In the genomic region with DNA sequence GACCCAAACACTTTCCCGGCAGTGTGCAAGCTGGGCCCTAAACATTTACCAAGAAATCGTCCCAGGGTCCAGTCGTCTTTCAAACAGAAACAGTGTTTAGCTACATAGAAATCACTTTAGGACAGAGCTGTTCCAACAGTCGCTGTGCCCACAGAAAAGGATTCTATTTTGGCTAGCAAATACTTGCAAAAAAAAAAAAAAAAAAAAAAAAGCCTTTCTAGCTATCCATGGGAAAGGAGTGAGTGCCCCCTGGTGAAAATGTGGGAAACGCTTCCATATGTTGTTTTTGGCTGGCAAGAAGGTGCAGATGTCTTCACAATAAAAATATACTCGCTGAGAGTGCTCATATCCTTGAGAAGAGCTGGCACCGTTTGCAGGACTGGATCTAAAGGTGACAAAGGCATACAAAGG, we compare ENCODE assay signal across 10 mouse cellular contexts.
A peak's percentile ranks its signal among the peaks of the same experiment; 100 is the strongest.
DNase-seq lines count a peak whose midpoint lies in the region; ATAC-seq lines count a peak whose summit lies in the region.
"Had no signal": no experiment of that assay in that cellular context is flagged by ENCODE, and none has a peak within 500 bp of the region (broad histone marks: within the 10 kb centered on the region; RNA-seq: fewer than 3 reads in every experiment).

No protein-coding gene starts in this region.

- H3K9ac ChIP-seq in embryonic facial prominence, embryonic 11.5 days (replicated peaks; ENCODE audit: low read length) = no peak overlapping the region
- H3K9ac ChIP-seq in hindbrain, embryonic 13.5 days = no peak overlapping the region
- H3K9ac ChIP-seq: limb, embryonic 15.5 days; stomach, embryonic 15.5 days had no signal

- no peaks in the 10 kb centered on the region for H3K4me1 ChIP-seq in embryonic facial prominence, embryonic 11.5 days (ENCODE audit: control insufficient read depth, insufficient read depth, low read length)
- peaks cover 22% of the 10 kb centered on the region for H3K4me1 ChIP-seq in hindbrain, embryonic 13.5 days (replicated peaks)

- no peak overlapping the region for H3K27ac ChIP-seq in embryonic facial prominence, embryonic 11.5 days (replicated peaks; ENCODE audit: low read depth, low read length)
- H3K27ac ChIP-seq in hindbrain, embryonic 13.5 days = peak overlapping the region; percentile 73
- H3K27ac ChIP-seq: limb, embryonic 15.5 days; stomach, embryonic 15.5 days had no signal

- intact Hi-C loops in left cerebral cortex, postnatal 4 days (cut with DNase I) = loop anchor here (2.0 to 5.0 kb wide), 4 partner anchors 135 to 807 kb away; partner anchors contain the start of gene Tox3

- 33% methylated on average over 7 of the region's 7 CpGs for WGBS in embryonic facial prominence, embryonic 11.5 days
- WGBS in hindbrain, embryonic 13.5 days = 14% methylated on average over 7 of the region's 7 CpGs

- no peaks in the 10 kb centered on the region for H3K36me3 ChIP-seq in embryonic facial prominence, embryonic 11.5 days (replicated peaks; ENCODE audit: control insufficient read depth, insufficient read depth, low read depth, low read length)
- no peaks in the 10 kb centered on the region for H3K36me3 ChIP-seq in hindbrain, embryonic 13.5 days
- H3K36me3 ChIP-seq: limb, embryonic 15.5 days; stomach, embryonic 15.5 days had no signal

- no peak overlapping the region for H3K4me3 ChIP-seq in embryonic facial prominence, embryonic 11.5 days (ENCODE audit: low read depth, low read length)
- no peak overlapping the region for H3K4me3 ChIP-seq in hindbrain, embryonic 13.5 days
- H3K4me3 ChIP-seq: limb, embryonic 15.5 days; stomach, embryonic 15.5 days had no signal

- ATAC-seq in embryonic facial prominence, embryonic 11.5 days (replicated peaks; ENCODE audit: insufficient number of reproducible peaks, low FRiP score, low TSS enrichment, low read depth) = no peak; the same call in 1 of the 2 replicates
- no peak for ATAC-seq in hindbrain, embryonic 13.5 days (ENCODE audit: low FRiP score)
- ATAC-seq in monocyte, adult 5-6 weeks (replicated peaks; ENCODE audit: insufficient number of reproducible peaks, low FRiP score, low TSS enrichment, poor library complexity, severe bottlenecking) = no peak

- no peaks in the 10 kb centered on the region for H3K27me3 ChIP-seq in embryonic facial prominence, embryonic 11.5 days (ENCODE audit: control insufficient read depth, insufficient read depth, low read length)
- no peaks in the 10 kb centered on the region for H3K27me3 ChIP-seq in hindbrain, embryonic 13.5 days
- H3K27me3 ChIP-seq: limb, embryonic 15.5 days; stomach, embryonic 15.5 days had no signal

- no peak overlapping the region for H3K4me2 ChIP-seq in embryonic facial prominence, embryonic 11.5 days (ENCODE audit: low read depth, low read length)
- 0 out of 2 replicates have a peak overlapping the region, but pooled peaks have one; percentile 9 for H3K4me2 ChIP-seq in hindbrain, embryonic 13.5 days
- H3K4me2 ChIP-seq: limb, embryonic 15.5 days; stomach, embryonic 15.5 days had no signal

- peak; percentile 16 for DNase-seq in urinary bladder, postnatal 14 days (ENCODE audit: low spot score)
- DNase-seq in urinary bladder, adult 2 months (ENCODE audit: low spot score) = no peak
- DNase-seq in embryonic facial prominence, embryonic 11.5 days (ENCODE audit: low spot score) = peak; percentile 75
- peak; percentile 80 for DNase-seq in left cerebral cortex, postnatal 4 days
- peak; percentile 28 for DNase-seq in retina, postnatal 7 days (ENCODE audit: low read depth, low spot score)
- DNase-seq in ovary, postnatal 10 days (ENCODE audit: low spot score) = no peak

- peaks cover 6% of the 10 kb centered on the region; the same call in 1 of the 2 replicates for H3K9me3 ChIP-seq in embryonic facial prominence, embryonic 11.5 days (replicated peaks; ENCODE audit: control insufficient read depth, low read length)
- H3K9me3 ChIP-seq in hindbrain, embryonic 13.5 days = peaks cover 5% of the 10 kb centered on the region
- H3K9me3 ChIP-seq: limb, embryonic 15.5 days had no signal

Comparison
In these comparisons a context has a peak if more than half of its experiments do, and no peak if none do; other contexts are left out.
1. DNase-seq: peak in urinary bladder, postnatal 14 days (single experiment), embryonic facial prominence, embryonic 11.5 days (single experiment), left cerebral cortex, postnatal 4 days (single experiment) and retina, postnatal 7 days (single experiment); none in urinary bladder, adult 2 months (single experiment) and ovary, postnatal 10 days (single experiment).